Mouse (Mus musculus) lung, postnatal 0 days (tissue): ENCODE measurements around the gene Rimbp3.

Experiments
- CTCF ChIP-seq: IDR thresholded peaks from 2 replicates; pipeline ENCODE4 v1.5.1; 2016; ENCODE audit warnings: antibody characterized with exemption, mild to moderate bottlenecking
- EP300 ChIP-seq: IDR thresholded peaks from 2 replicates; pipeline ENCODE4 v1.6.1; 2016; ENCODE audit warnings: antibody characterized with exemption, mild to moderate bottlenecking, control low read depth

DNA sequence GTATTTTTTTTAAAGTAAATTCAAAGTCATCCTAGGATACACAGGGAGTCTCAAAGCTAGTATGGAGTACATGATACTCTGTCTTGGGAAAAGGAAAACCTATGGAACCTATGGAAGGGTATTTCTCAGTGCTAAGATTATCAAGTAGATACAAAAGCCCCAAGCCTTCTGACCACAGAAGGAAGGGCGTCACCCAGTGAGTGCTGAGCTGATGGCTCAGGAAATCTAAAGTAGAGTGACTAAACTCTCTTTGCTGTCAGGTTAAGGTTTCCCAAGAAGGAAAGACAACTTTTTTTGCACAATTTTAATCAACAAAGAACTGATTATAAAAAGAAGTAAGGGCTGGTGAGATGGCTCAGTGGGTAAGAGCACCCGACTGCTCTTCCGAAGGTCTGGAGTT, 28.7 kb upstream of the Rimbp3 start:
- no peak for TF ChIP-seq CTCF
- no peak for TF ChIP-seq EP300
